Mouse (Mus musculus) central nervous system, embryonic 18 days (tissue): Measurements from ENCODE around the gene Gm49630. TPM values are rescaled to one million over a fixed set of nuclear protein-coding genes. Genes with fewer than 3 reads are reported as not detected.

ENCODE experiments used
- polyA plus RNA-seq: library from polyadenylated mRNA; depleted of rRNA; stranded (reverse); fragments of >200 nt; gene quantifications from 2 replicates; pipeline ENCODE4 v1.2.3, GENCODE M21; 2012; rRNA removed

Gm49630 gene
- polyA plus RNA-seq, result not detected in 2 replicates

DNA sequence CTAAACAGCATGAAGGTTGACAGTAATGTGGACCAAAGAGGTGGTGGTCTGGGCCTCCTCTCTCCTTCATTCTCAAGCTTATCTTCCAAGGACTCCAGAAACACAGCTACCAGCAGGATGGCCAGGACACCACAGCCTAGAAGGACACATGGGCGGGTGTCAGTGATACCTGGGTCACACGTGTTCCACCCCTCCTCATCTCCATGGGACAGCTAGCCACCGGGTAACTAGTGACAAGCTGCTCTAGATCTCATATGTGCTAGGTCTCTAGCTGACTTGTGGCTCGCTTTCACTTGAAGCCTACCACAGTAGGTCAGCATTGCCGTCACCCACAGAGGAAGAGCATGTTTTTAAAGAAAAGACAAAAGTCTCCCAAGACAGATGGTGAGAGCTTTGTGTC lies at the start of gene Gm49630:
Gm49630 (minus strand) TSS at position 101 of the 400 bp plus-strand sequence.

DNA sequence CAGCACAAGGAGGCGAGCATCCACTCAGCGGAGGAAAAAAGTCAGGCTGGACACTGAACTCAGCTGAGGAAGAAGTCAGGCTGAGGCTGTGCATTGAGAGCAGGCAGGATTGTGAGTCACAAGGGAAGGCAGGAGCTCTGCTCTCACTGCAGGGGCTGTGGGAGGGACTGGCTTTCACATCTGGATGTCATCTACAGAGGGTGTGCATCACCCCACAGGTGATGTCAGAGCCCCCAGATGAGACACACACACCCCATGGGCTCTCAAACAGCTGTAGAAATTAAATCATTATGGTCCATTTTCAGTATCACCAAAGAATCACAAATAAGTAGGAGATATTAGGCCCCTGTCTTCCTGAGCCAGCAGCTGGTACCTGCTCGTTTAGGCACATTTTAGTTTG lies 13.6 kb upstream of the Gm49630 start, which contains the start of gene Unc93a2:
Unc93a2 (minus strand) TSS at position 101 of the 400 bp plus-strand sequence.

DNA sequence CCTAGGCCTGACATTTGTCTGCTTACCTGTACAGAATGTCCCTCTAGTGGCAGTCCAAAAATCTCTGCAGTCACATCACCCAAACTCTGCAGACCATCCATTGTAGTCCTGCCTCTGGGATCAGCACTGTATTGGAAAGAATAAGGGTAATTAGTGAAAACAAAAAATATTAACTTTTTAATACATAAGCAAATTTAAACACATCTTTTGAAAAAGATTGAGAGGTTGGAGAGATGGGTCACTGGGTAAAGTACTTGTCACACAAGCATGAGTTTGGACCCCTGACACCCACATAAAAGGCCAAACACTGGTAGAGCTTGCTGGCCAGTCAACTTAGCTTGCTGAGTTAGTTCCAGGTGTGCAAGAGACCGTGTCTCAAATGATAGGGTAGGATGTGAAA lies 19.2 kb downstream of the Gm49630 start, which contains the start of gene Ttll2:
Ttll2 (minus strand) TSS at position 101 of the 400 bp plus-strand sequence.

DNA sequence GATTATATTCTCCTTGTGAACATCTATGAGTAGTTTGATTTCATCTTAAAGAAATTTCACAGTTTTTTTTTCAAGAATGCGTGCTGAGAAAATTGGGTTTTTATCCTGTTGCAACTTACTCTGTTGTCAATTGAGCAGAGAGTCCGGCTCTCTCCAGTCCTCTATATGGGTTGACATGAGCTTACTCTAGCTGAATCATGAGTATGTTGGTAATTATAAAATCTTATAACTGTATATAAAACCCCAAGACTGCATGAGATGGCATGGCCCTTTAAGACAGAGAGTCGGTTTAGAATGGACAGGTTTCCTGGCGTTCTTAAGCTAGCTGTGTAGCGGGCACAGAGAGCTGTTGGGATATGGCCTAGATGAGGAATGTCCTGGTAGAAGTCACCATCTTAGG lies 47.4 kb downstream of the Gm49630 start, which contains the start of gene Tcp10a:
Tcp10a (plus strand) TSS at position 301 of the 400 bp plus-strand sequence.

Other genes with a start within 250 kb of the Gm49630 start
- gene Rps6ka2, start 201.9 kb downstream of the Gm49630 start, polyA plus RNA-seq, result 27.4 and 28.7 TPM in 2 replicates
- gene Tcp10a, start 47.3 kb downstream of the Gm49630 start, polyA plus RNA-seq, result 0.06 and 0.07 TPM in 2 replicates
- 0.05 TPM in 1 of 2 replicates, not detected in the other for gene Ttll2, start 19.3 kb downstream of the Gm49630 start, polyA plus RNA-seq
- gene Unc93a2, start 13.5 kb upstream of the Gm49630 start, polyA plus RNA-seq, result 0.07 and 0.16 TPM in 2 replicates